In genomic region chr16:17776828-17777227, GRCm38 (mm10) we compare ENCODE assay signal across 9 mouse cellular contexts. TPM values are rescaled to one million over a fixed set of nuclear protein-coding genes. Genes with fewer than 3 reads are reported as not detected.
DNase-seq lines count a peak whose midpoint lies in the region; ATAC-seq and TF ChIP-seq lines count a peak whose summit lies in the region.
"Had no signal": no experiment of that assay in that cellular context is flagged by ENCODE, and none has a peak within 500 bp of the region (broad histone marks: within the 10 kb centered on the region; RNA-seq: fewer than 3 reads in every experiment).

No protein-coding gene starts in this region.

- no peak overlapping the region for H3K27ac ChIP-seq in hindbrain, embryonic 10.5 days
- H3K27ac ChIP-seq in hindbrain, embryonic 12.5 days, result no peak overlapping the region
- H3K27ac ChIP-seq in thymus, adult 2 months (ENCODE audit: control insufficient read depth, insufficient read depth, low read length), result no peak overlapping the region
- H3K27ac ChIP-seq in small intestine, adult 2 months (ENCODE audit: insufficient read depth, low read depth, low read length), result no peak overlapping the region
- H3K27ac ChIP-seq: embryonic facial prominence, embryonic 15.5 days had no signal

- H3K4me3 ChIP-seq in hindbrain, embryonic 10.5 days, result no peak overlapping the region
- H3K4me3 ChIP-seq in hindbrain, embryonic 12.5 days, result no peak overlapping the region
- no peak overlapping the region for H3K4me3 ChIP-seq in thymus, adult 2 months (ENCODE audit: control insufficient read depth, insufficient read depth, low read length)
- no peak overlapping the region for H3K4me3 ChIP-seq in small intestine, adult 2 months (ENCODE audit: low read depth, low read length)
- H3K4me3 ChIP-seq: embryonic facial prominence, embryonic 15.5 days had no signal

- no peaks in the 10 kb centered on the region for H3K27me3 ChIP-seq in hindbrain, embryonic 10.5 days (ENCODE audit: insufficient read depth, poor library complexity, severe bottlenecking)
- no peaks in the 10 kb centered on the region for H3K27me3 ChIP-seq in hindbrain, embryonic 12.5 days
- no peaks in the 10 kb centered on the region for H3K27me3 ChIP-seq in thymus, adult 2 months (ENCODE audit: control insufficient read depth, insufficient read depth, low read length)
- no peaks in the 10 kb centered on the region for H3K27me3 ChIP-seq in small intestine, adult 2 months (ENCODE audit: control insufficient read depth, insufficient read depth, low read length)
- H3K27me3 ChIP-seq: embryonic facial prominence, embryonic 15.5 days had no signal

- 65% methylated on average over 11 of the region's 11 CpGs for WGBS in hindbrain, embryonic 10.5 days
- WGBS in hindbrain, embryonic 12.5 days, result 72% methylated on average over 11 of the region's 11 CpGs
- 87% methylated on average over 11 of the region's 11 CpGs for WGBS in thymus, adult 2 months
- WGBS in small intestine, adult 2 months, result 63% methylated on average over 11 of the region's 11 CpGs

- peak; percentile 27 for DNase-seq in hindbrain, embryonic 10.5 days (ENCODE audit: low spot score)
- peak; percentile 43 for DNase-seq in thymus, adult 2 months
- no peak for DNase-seq in thymus, adult 18-20 months
- peak; percentile 46 for DNase-seq in embryo, embryonic 10.5 days (ENCODE audit: low spot score)
- no peak for DNase-seq in gastrocnemius, postnatal 25 days

- no peak overlapping the region for H3K9ac ChIP-seq in hindbrain, embryonic 12.5 days
- H3K9ac ChIP-seq: embryonic facial prominence, embryonic 15.5 days had no signal

- TF ChIP-seq POLR2A in thymus, adult 2 months (IDR thresholded peaks at IDR 0.05; ENCODE audit: control insufficient read depth, extremely low read depth, insufficient read depth, low read length, poor library complexity), result no peak
- no peak for TF ChIP-seq POLR2A in small intestine, adult 2 months (IDR thresholded peaks at IDR 0.05; ENCODE audit: low read depth, low read length)

- no peaks in the 10 kb centered on the region for H3K4me1 ChIP-seq in hindbrain, embryonic 10.5 days (replicated peaks)
- H3K4me1 ChIP-seq in hindbrain, embryonic 12.5 days, result no peaks in the 10 kb centered on the region
- peaks cover 2% of the 10 kb centered on the region; the same call in 1 of the 2 replicates for H3K4me1 ChIP-seq in thymus, adult 2 months (replicated peaks; ENCODE audit: control insufficient read depth, insufficient read depth, low read length)
- no peaks in the 10 kb centered on the region for H3K4me1 ChIP-seq in small intestine, adult 2 months (ENCODE audit: control insufficient read depth, insufficient read depth, insufficient read length, low read length)
- H3K4me1 ChIP-seq: embryonic facial prominence, embryonic 15.5 days had no signal

- TF ChIP-seq CTCF in thymus, adult 2 months (IDR thresholded peaks at IDR 0.05; ENCODE audit: borderline replicate concordance, control insufficient read depth, extremely low read depth, insufficient read depth, low read length, poor library complexity), result peak; percentile 47; the same call in 1 of the 2 replicates
- TF ChIP-seq CTCF in small intestine, adult 2 months (IDR thresholded peaks at IDR 0.05; ENCODE audit: extremely low read depth, insufficient read length, insufficient replicate concordance, low read depth, low read length), result peak; percentile 64; the same call in 1 of the 2 replicates

- H3K9me3 ChIP-seq in hindbrain, embryonic 10.5 days, result no peaks in the 10 kb centered on the region
- no peaks in the 10 kb centered on the region for H3K9me3 ChIP-seq in hindbrain, embryonic 12.5 days (replicated peaks)
- H3K9me3 ChIP-seq: embryonic facial prominence, embryonic 15.5 days had no signal

- H3K4me2 ChIP-seq in hindbrain, embryonic 12.5 days (replicated peaks), result no peak overlapping the region
- H3K4me2 ChIP-seq: embryonic facial prominence, embryonic 15.5 days had no signal

- H3K36me3 ChIP-seq in hindbrain, embryonic 10.5 days, result peaks cover 80% of the 10 kb centered on the region
- H3K36me3 ChIP-seq in hindbrain, embryonic 12.5 days, result peaks cover 58% of the 10 kb centered on the region
- peaks cover 7% of the 10 kb centered on the region for H3K36me3 ChIP-seq in thymus, adult 2 months (ENCODE audit: control insufficient read depth, insufficient read depth, low read length)
- H3K36me3 ChIP-seq in small intestine, adult 2 months (ENCODE audit: control insufficient read depth, insufficient read depth, low read length), result peaks cover 35% of the 10 kb centered on the region

- no peak for ATAC-seq in hindbrain, embryonic 12.5 days (ENCODE audit: low FRiP score)
- ATAC-seq in activated CD4-positive, CD25-positive, alpha-beta regulatory T cell, adult 4 months, result no peak

RNA-seq across cellular contexts. Expression of gene Klhl22, which starts 17.4 kb away (rescaled TPM):
- polyA plus RNA-seq in hindbrain, embryonic 10.5 days (2016; fragmentation: Nextera tagmentation; extraction: Ambion mirVana), result 57.5 TPM in 2 replicates
- polyA plus RNA-seq in hindbrain, embryonic 12.5 days (2016; fragmentation: Nextera tagmentation; extraction: Ambion mirVana), result 63.9 and 64.7 TPM in 2 replicates
- polyA plus RNA-seq in thymus, adult 2 months (2012; rRNA removed), result 72.7 and 75.1 TPM in 2 replicates
- polyA plus RNA-seq in small intestine, adult 2 months (2012; rRNA removed), result 34.8 and 60.9 TPM in 2 replicates
- 10 to 100 TPM; 15.4 to 18.8 TPM for total RNA-seq in gastrocnemius, postnatal 25 days (2021)
- 10 to 100 TPM; 11.8 to 16.3 TPM for polyA plus RNA-seq in activated CD4-positive, CD25-positive, alpha-beta regulatory T cell, adult 4 months (2017; shearing (Covaris generic))

RNA-seq across cellular contexts. Expression of gene Scarf2, which starts 20.3 kb away (rescaled TPM):
- polyA plus RNA-seq in hindbrain, embryonic 10.5 days (2016; fragmentation: Nextera tagmentation; extraction: Ambion mirVana), result 5.4 and 9.6 TPM in 2 replicates
- polyA plus RNA-seq in hindbrain, embryonic 12.5 days (2016; fragmentation: Nextera tagmentation; extraction: Ambion mirVana), result 21.0 and 26.5 TPM in 2 replicates
- 41.0 and 41.2 TPM in 2 replicates for polyA plus RNA-seq in thymus, adult 2 months (2012; rRNA removed)
- 27.7 and 33.2 TPM in 2 replicates for polyA plus RNA-seq in small intestine, adult 2 months (2012; rRNA removed)
- 1 to 10 TPM; 4.7 to 5.4 TPM for total RNA-seq in gastrocnemius, postnatal 25 days (2021)
- not detected for polyA plus RNA-seq in activated CD4-positive, CD25-positive, alpha-beta regulatory T cell, adult 4 months (2017; shearing (Covaris generic))

RNA-seq across cellular contexts. Expression of gene Med15, which starts 44.1 kb away (rescaled TPM):
- 46.8 and 54.2 TPM in 2 replicates for polyA plus RNA-seq in hindbrain, embryonic 10.5 days (2016; fragmentation: Nextera tagmentation; extraction: Ambion mirVana)
- polyA plus RNA-seq in hindbrain, embryonic 12.5 days (2016; fragmentation: Nextera tagmentation; extraction: Ambion mirVana), result 45.2 and 51.7 TPM in 2 replicates
- polyA plus RNA-seq in thymus, adult 2 months (2012; rRNA removed), result 286 and 308 TPM in 2 replicates
- polyA plus RNA-seq in small intestine, adult 2 months (2012; rRNA removed), result 101 and 194 TPM in 2 replicates
- total RNA-seq in gastrocnemius, postnatal 25 days (2021), result 10 to 100 TPM; 18.1 to 18.9 TPM
- polyA plus RNA-seq in activated CD4-positive, CD25-positive, alpha-beta regulatory T cell, adult 4 months (2017; shearing (Covaris generic)), result 10 to 100 TPM; 66.5 to 89.2 TPM

RNA-seq across cellular contexts. Expression of gene B830017H08Rik, which starts 56.1 kb away (rescaled TPM):
- 0.22 TPM in 1 of 2 replicates, not detected in the other for polyA plus RNA-seq in hindbrain, embryonic 10.5 days (2016; fragmentation: Nextera tagmentation; extraction: Ambion mirVana)
- 0.93 and 1.0 TPM in 2 replicates for polyA plus RNA-seq in hindbrain, embryonic 12.5 days (2016; fragmentation: Nextera tagmentation; extraction: Ambion mirVana)
- not detected in 2 replicates for polyA plus RNA-seq in thymus, adult 2 months (2012; rRNA removed)
- polyA plus RNA-seq in small intestine, adult 2 months (2012; rRNA removed), result not detected in 2 replicates
- not detected for total RNA-seq in gastrocnemius, postnatal 25 days (2021)
- not detected for polyA plus RNA-seq in activated CD4-positive, CD25-positive, alpha-beta regulatory T cell, adult 4 months (2017; shearing (Covaris generic))

Comparison
In these comparisons a context has a peak if more than half of its experiments do, and no peak if none do; other contexts are left out.
1. DNase-seq: peak in hindbrain, embryonic 10.5 days (single experiment), thymus, adult 2 months (single experiment) and embryo, embryonic 10.5 days (single experiment); none in thymus, adult 18-20 months (0 of 2) and gastrocnemius, postnatal 25 days (single experiment).